Mouse (Mus musculus) C2C12 (cell line): ENCODE measurements around the gene Mfsd7a.

Experiments
- CTCF ChIP-seq: IDR thresholded peaks from one replicate; pipeline ENCODE4 v1.5.1; 2011; ENCODE audit not compliant: control insufficient read depth, insufficient read depth, insufficient read length
- USF1 ChIP-seq: IDR thresholded peaks from one replicate; pipeline ENCODE4 v1.6.1; 2011; ENCODE audit warnings: low read depth, mild to moderate bottlenecking, control low read depth, moderate library complexity

DNA sequence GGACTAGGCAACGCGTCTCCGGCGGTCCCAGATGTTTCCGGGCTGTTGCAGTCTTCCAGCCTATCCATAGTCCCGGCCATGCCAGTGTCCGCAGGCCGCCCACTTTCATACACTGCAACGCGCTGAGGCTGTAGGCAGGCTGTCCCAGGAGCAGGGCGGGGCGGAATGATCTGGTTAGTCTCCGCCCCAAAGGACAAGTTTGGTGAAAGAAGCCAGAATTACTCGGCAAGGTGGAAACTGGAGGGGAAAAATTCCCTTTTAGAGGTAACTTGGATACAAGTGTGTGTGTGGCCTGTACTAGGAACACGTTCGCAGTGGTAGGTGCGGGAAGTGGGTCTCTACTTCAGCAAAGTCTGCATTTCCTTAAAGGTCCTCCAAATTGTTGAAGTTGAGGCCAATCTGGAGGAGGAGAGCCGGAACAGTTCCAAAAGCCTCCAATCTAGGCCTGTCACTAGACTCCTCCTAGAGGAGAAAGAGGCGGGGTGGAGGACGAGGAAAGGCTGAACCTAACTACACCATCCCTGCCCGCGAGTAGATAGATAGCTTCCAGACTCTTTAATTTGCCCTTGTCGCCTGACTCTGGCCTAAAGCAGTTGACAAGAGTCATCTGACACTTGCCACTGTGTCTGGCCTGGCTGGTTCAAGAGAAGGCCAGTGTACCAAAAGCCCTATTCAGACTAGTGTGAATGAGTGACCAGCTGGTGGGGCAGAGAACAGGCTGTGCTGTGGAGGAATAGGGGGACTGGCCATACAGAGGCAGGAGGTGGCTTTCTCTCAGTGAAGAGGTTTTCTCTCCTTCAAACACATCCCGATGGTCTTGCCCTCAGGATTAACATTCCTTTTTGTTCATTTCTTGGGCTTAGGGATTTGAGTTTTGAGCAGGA lies at the start of gene Mfsd7a:
- no peak for TF ChIP-seq USF1
- no peak for TF ChIP-seq CTCF
